Mouse (Mus musculus): ENCODE data around the gene Vps51.

The Vps51 gene

DNA sequence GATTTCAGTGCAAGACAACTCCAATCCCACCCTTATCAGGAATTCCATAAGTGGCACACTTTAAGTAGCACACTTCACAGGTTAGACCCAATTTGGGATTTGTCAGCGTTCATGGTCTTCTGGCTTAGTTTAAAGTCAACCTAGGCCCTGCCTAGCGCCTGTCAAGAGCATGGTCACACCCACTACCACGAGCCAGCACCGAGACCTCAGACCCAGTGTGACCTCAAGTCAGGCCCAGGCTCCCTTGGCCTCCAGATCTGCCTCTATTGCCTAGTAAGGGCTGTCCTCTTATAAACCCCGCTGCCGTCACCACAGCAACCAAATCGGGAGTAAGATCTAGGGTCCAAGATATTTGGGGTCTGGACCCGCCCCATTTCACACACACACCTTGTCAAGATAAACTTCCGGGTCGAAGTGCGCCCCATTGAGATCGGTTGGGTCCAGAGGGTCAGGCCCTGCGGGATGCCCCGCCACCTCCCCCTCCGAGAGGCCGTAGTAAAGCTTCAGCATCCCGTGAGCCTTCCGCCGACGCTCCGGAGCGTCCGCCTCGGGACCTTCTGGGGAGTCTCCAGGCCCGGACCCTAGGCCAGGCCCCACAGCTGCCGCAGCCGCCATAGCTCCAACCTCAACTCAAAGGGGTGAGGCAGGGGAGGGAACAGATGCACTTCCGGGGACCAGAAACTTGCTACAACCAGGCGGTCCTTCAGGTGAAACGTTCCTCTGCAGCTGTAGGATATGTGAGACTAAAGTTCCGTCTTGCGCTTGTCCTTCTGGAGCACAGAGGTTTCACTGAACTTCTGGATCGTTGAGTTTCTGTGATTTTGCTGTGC is at the start of gene Vps51:
TSS of gene Vps51 (minus strand) at position 668 of the 830 bp plus-strand sequence.
- DNase-seq (ENCODE audit: low read depth, low spot score) = peak; percentile 84

DNA sequence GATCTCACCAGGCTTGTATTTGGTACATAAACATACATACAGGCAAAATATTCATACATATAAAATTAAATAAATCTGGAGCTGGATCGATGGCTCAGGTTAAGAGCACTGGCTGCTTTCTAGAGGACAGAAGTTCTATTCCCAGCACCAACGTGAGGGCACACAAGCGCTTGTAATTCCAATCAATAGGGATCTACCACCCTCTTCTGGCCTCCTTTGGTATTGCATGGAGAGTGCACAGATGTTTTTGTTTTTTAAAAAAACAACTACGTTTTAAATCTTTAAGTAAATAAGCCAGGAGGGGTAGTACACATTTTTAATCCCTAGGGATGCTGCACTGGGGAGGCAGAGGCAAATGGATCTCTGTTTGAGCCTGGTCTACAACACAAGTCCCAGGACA is 49.3 kb upstream of the Vps51 start:
- DNase-seq (ENCODE audit: low read depth, low spot score) = peak; percentile 47

DNA sequence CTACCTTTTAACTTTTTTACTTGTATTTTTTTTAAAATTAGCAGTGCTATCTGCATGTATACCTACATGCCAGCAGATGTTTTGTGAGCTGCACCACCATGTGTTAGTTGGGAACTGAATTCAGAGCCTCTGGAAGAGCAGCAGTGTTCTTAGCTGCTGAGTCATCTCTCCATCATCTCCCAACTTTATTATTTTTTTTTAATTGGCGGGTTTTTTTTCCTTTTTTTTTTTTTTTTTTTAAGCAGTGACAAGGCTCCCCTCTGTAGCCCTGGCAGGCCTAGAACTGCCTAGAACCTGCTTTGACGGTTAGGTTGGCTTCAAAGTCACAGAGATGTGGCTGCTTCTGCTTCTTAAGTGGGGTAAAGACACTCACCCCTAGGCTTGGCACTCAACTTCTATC is 47.9 kb upstream of the Vps51 start:
- no peak for DNase-seq (ENCODE audit: low read depth, low spot score)

DNA sequence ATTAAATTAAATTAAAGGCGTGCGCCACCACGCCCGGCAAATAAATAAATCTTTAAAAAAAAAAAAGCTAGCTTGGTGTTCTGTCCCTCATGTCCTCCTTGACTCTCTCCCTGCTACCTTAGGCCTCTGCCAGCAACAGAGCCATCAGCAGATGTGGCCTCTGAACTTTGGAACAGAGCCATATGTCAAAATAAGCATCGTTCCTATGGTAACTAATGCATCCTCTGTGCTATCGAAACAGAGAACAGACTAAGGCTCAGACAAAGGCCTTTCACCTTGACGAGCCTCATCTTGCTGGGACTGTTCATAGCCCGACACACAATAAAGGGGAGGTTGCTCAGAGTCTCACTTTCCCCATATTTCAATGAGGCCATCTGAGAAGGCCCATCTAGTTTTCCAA is 46.3 kb upstream of the Vps51 start:
- DNase-seq (ENCODE audit: low read depth, low spot score) = no peak

DNA sequence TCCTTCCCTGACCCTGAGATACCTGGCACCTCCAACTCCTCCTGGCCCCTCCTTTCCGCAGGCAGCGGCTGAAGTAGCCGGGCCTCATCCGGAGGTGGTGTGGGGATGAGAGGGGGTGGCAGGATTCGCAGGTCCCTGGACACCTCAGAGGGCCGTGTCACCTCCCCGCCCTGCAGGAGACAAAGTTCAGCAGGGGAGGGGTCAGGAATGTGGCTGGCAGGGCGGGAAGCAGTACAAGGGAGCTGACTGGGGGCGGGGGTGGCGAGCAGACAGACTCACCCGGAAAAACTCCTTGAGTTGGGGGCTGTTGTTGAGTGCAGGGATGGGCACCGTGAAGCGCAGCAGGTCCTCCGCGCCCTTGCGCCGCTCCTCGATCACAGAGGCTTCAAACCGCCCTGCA is 44.7 kb upstream of the Vps51 start:
- no peak for DNase-seq (ENCODE audit: low read depth, low spot score)

DNA sequence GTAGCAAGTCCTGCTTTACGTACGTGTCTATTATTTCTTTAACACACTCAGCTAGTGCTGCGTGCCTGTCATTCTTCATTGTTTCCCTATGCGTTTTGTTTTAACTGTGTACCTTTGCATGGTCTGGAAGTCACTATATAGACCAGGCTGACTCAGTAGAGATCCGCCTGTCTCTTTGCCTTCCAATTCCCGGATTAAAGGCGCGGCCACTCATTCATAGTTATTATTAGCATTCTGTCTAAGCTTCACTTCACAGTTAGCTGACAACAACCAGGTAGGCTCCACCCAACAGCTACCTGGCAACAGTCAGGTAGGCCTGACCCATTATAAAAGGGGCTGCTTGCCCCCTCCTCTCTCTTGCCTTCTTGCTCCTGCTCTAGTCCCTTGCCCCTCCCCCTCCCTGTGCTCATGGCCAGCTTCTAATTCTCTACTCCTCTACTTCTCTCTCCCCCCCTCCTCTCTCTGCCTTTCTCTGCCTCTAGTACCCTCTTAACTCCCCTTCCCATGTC is 41.7 kb upstream of the Vps51 start:
- DNase-seq (ENCODE audit: low read depth, low spot score) = no peak

DNA sequence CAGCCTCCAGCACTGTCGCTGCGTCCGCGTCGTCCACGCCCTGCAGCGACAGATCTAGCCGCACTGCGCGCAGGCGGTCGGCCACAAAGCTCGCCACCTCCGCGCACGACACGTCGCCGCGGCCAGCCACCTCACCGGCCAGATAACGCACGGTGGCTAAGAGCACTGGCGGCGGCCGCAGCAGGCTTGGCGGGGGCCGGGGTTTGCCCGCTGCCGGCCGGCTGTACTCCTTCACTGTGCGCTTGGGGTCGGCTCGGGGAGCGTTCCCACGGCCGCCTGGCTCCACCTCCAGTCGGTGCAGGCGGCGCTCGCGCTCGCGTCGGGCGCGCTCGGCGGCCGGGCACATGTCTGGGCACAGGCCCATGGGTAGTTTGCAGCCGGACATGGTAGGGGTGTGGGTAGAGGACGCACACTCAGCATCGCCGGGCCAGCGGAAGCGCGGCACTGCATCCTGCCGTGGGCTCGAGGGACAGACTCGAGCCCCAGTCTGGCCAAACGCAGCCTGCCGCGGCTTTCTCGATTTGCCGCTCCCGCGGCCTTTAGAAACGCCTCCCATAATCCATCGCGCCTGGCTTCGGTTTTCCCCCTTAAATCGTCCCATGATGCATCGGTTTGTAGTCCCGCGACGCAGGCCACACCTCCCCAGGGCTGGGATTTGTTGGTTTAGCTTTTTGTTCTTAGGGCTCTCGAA is 41.1 kb upstream of the Vps51 start, which contains the start of gene Sac3d1:
TSS of gene Sac3d1 (minus strand) at position 665 of the 691 bp plus-strand sequence.
- DNase-seq (ENCODE audit: low read depth, low spot score) = peak; percentile 82

DNA sequence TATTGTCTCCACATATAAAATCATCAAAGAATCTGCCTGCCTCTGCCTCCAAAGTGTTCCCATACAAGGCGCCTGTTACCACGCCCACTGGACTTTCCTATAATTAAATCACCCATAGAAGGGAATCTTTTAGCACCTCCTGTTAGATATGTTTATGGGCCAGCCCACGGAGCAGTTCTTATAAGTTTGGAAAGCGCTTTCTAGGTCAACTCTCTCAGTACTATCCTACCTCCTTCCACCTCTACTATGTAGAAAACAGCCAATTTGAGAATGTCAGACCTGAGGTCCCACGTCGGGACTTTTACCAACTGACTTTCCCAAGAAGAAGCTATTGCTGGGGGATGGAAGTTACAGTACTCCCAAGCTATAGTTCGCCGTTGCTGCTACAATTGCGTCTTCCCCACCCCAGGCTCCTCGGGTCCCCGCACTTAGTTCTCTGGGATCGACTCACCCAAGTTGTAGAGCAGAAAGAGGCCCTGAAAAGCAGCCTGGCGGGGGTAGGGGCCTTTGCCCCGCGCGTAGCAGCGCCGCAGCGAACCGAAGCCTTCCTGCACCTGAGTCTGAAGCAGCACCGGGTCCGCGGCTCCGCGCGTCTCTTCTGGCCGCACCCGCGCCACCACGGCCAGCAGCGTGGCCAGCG is 40.4 kb upstream of the Vps51 start:
- no peak for DNase-seq (ENCODE audit: low read depth, low spot score)

DNA sequence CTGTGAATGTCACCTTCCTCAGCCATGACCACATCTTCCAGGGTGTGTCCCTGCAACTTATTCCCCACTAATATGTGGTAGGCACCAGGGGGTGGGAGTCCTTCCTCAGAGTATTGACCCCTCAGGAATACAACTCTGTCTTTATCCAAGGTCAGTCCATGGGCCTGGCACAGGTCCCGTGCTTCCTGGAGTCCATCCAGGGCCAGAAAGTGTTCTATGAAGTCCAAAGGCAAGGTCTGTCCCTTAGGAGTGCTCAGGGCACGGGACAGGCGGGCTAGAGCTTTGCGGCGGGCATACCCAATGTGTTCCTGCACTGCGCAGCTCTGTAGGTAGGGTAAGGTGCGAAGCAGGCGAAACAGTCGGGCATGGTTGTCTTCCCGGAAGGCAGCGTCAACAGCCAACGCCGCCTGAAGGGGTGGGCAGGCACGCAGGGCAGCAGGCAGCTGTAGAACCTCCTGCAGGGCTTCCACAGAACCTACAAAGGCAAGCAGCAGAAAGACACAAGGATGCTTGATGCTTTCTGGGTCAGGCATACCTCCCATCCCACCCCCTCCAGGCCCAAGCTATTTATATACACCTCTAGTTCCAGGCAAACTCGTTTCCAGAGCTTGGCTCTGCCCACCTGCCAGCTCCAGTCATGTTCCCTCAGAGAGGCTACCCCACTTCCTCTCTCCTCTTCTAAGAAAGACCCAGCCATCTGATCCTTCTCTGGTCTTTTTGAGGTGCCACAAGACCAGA is 39.3 kb upstream of the Vps51 start:
- no peak for DNase-seq (ENCODE audit: low read depth, low spot score)

DNA sequence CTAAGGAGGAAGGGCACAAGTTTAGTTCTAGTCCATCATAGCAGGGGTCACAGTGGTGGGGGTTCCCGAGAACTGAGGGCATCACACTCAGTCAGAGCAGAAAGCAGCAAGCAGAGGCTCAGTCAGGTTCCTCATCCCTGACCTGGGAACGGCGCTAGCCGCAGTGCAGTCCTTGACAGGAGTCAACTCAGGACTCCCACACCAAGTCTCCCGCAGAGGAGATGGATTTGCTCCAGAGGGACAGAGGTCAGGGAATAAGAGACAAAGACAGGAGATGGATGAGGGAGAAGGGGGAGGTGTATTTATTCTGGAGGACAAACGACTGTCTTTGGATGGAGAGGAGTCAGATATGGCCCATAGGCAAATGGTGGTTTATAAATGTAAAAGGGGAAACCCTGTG is 36.1 kb upstream of the Vps51 start:
- DNase-seq (ENCODE audit: low read depth, low spot score) = no peak

DNA sequence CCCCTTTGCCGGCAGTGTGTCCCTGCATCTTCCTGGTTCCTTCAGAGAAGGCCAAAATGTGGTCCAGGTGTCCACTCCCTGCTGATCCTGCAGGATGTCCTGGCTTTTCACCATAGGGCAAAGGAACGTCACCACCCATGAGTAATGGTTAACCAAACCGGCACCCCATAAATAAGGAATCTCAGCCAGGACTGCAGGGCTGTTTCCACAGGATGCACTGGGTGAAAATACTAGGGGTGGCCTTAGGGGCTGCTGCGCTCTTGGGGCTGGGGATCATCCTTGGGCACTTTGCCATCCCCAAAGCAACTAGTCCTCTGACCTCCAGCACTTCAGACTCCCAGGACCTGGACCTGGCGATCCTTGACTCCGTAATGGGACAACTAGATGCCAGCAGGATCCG is 28.6 kb upstream of the Vps51 start, which contains the start of gene Naaladl1:
TSS of gene Naaladl1 (plus strand) at position 197 of the 400 bp plus-strand sequence.
- DNase-seq (ENCODE audit: low read depth, low spot score) = no peak

DNA sequence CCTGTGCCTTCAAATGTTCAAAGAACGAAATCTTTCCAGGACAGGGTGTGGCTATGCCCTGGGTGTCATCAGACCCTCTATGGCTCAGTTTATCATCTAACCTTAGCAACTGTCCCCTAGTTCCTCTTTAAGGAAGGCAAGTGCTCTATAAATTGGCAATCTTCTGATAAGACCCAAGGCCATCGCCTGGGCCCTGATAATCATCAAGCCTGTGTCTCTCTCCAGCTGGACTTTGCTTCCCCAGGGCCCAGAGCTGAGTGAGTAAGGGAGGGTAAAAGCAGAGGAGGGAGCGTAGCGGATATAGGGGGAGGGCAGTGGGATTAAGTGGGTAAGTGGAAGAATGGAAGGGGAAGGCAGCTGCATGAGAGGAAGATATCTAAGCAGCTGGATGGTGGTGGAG is 27.4 kb upstream of the Vps51 start:
- no peak for DNase-seq (ENCODE audit: low read depth, low spot score)

DNA sequence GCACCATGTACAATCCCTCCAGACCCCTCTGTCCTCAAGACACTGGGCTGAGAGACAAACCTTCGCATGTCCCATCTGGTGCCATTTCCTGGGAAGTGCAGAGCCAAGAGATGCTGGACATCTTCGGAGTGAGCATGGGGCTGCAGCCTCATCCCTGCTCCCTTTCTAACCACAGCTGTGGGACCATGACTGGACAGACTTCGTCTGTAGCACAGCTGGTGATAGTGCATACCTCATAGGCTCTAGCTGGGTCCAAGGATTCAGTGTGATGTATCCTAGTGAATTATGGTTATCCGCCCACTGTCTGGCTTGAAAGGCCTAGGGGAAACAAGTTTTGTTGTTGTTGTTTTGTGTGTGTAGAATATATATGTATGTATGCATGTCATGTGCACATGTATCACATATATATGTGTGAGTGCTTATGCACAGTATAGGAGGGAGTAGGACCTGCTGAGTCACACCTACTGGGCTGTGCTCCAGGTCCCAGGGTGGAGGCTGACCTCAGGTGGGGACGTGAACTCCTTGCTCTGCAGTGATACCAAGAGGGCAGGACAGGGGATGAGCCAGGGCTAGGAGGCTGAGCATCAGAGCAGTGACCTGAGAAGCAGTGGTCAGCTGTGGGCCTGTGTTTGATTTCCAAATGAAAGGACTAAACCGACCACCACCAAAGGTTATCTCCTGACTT is 25.3 kb upstream of the Vps51 start:
- DNase-seq (ENCODE audit: low read depth, low spot score) = no peak

DNA sequence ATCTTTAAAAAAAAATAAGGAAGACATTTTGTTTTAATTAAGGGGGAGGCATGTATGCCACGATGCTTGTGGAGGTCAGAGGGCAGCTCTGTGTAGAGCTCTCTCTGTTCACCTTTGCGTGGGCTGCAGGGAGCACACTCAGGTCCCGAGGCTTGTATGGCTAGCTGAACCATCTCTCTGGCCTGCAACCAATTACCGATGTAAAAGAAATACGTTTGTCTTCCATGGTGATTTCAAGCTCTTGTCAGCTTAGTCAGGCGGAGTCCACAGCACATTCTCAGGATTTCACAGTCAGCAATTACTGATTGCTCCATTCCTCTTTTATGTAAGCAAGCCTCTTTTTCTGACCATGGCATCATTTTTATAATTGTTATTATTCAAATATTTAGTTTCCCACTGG is 24.2 kb upstream of the Vps51 start:
- DNase-seq (ENCODE audit: low read depth, low spot score) = no peak

DNA sequence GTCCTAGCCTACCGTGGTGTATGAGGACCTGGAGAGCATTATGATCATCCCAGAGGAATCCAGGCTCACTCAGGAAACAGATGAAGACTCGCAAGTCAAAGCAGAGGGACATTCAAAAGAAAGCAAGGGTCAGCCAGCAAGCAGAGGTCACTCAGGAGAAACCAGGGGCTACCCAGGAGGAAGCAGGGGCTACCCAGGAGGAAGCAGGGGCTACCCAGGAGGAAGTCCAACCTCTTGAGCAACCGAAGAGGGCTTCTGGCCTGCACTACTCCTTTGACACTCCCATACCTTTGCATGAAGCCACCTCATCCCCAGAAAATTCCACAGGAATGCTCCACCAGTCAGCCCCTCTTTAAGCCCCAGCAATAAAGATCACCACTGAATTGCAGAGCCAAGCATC is 20.8 kb upstream of the Vps51 start:
- no peak for DNase-seq (ENCODE audit: low read depth, low spot score)

DNA sequence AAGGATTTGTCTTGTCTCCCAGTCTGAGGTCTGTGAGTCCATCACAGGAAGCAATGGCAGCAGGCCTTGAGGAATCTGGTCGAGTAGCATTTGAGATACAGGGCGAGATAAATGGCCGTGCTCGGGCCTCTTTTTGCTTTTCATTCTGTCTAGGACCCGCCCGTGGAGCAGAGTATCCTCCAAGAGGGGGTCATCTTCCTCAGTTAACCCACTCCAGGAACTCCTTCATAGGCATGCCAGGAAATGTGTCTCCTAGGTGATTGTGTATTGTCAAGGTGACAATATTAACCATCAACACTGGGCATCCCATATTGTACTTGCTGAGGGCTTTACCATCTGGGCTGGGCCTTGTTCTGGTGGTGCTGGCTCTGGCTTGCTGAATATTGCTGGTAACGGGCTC is 17.1 kb upstream of the Vps51 start, which contains the start of gene AC131692.1:
TSS of gene AC131692.1 (plus strand) at position 301 of the 400 bp plus-strand sequence.
- DNase-seq (ENCODE audit: low read depth, low spot score) = no peak

DNA sequence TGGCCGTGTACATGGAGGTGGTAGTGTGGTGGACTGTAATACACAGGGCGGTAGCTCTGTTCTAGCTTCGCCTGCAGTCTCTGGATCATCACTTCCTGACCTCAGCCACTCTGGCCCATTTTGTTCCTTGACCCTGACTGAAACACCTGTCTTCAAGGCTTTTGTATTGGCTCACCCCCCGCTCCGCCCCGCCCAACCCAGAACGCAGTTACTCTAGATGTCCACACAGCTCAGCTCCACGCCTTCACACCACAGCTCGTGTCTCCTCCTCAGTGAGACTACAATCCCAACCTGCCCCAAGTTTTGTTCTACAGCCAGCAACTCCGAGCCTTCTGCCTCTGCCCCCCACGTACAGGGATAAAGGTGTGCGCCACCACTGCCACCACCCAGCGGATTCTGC is 11.8 kb upstream of the Vps51 start:
- DNase-seq (ENCODE audit: low read depth, low spot score) = no peak

DNA sequence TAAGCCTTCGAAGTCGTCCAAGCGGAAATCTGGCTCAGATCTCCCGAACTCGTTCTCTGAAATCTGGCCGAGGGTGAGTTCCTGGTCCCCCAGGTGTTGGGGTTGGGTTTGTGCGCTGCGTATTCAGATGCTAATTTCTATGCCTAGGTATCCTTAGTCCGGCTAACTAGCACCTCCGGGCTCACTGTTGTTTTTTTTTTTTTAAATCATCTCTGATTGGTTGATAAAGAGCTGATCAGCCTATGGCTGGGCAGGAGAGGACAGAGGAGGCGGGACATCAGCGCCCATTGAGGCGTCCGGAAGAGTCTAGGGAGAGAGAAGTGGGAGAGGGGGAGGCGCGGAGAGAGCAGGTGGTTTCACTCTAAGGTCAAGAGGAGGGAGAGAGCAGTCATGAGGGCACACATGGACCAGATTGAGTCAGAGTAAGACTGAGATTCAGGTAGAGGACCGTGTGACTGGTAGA is 8.4 kb upstream of the Vps51 start:
- no peak for DNase-seq (ENCODE audit: low read depth, low spot score)

DNA sequence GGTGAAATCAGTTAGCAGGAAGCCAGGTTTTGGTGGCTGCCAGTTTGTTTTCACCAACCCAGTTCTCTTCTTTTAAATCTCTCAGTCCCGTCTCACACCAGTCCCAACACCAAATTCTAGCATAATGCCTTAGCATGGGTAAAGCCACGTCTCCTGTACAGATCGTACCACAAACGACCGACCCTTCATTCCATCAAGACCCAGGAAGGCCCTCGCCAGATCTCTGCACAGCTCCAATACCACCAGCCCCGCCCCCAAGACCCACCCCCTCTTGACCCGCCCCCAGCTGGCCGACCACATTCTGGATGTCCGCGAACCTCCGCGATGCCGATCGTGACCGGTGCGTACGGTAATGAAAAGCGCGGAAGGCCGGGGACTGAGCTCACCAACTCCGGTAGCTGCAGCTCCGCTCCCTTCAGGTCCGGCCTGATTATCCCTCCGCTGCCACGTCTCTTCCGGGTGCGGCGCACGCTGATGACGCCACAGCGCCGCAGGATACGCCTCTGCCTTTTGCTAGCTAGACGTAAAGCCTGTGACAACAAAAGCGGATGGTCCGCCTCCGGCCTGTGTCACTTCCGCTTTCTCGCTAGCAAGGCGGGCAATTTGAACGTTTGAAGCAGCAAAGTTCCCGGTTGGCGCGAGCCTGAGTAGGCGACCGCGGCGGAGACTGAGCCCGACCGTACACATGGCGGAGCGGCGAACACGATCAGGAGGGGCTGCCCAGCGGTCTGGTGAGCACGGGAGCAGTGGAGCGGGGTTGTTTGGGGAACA is 7.6 kb upstream of the Vps51 start, which contains the start of the genes Zfpl1 and Cdca5:
TSS of gene Zfpl1 (minus strand) at position 479 of the 771 bp plus-strand sequence.
TSS of gene Cdca5 (plus strand) at position 506 of the 771 bp plus-strand sequence.
- DNase-seq (ENCODE audit: low read depth, low spot score) = peak; percentile 98

DNA sequence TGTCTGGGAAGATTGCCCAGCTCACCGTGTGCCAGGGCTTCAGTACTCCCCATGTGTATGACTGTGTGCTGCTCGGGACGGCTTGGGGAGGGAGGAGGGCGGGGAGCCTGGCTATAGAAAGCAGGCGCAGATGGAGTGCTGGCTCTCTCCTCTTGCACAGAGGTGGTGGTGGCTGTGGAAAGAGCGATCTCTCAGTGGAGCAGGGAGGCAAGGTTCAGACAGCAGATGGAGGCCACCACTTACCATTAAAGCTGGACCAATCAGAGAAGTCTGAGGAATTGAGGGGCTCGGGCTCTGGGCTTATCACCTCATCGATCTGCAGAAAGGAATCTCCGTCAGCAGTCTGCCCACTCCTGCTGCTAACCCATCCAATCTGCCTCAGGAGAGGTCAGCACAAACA is 5.1 kb upstream of the Vps51 start, which contains the start of gene Gm28374:
TSS of gene Gm28374 (minus strand) at position 101 of the 400 bp plus-strand sequence.
- no peak for DNase-seq (ENCODE audit: low read depth, low spot score)
